Mouse (Mus musculus): ENCODE results near the gene Gpn3.

DNA sequence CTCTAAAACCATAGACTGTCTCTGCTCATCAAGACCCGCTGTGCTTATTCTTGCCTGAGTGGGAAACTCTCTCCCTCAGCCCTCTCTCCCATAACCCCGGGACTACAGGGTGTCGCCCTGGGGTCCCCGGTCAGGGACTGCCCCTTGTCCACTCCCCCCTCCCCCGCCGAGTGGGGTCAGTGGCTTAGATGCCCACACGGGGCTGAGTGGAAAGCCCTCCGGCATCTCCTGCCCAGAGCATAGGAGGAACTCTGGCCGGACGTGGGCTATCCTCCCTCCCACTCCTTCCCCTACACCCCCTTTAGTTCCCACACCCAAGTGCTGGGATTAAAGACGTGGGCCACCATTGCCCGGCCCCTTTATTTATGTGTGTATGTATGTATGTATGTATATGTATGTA, 43.8 kb downstream of the Gpn3 start:
- TF ChIP-seq GATA1 (IDR thresholded peaks at IDR 0.05; ENCODE audit: borderline replicate concordance, low read length) (no peak), FLI1 (IDR thresholded peaks at IDR 0.05; ENCODE audit: low read length) (no peak)

Measured in megakaryocyte, embryonic 14.5 days (primary cell).